Mouse (Mus musculus) liver, postnatal 0 days (tissue): ENCODE data around the gene Hoxb5.

Experiments
- CTCF ChIP-seq: sonication (generic); IDR thresholded peaks from 2 replicates; pipeline ENCODE4 v1.5.1; 2016; ENCODE audit warnings: antibody characterized with exemption, low read depth
- EP300 ChIP-seq: IDR thresholded peaks from 2 replicates; pipeline ENCODE4 v1.6.1; 2016; ENCODE audit warnings: antibody characterized with exemption, low read depth, mild to moderate bottlenecking

GRCm38 (mm10) chr11:96354801-96355311, 51.7 kb downstream of the Hoxb5 start:
- TF ChIP-seq CTCF (no peak), EP300 (no peak)
